Mouse (Mus musculus) heart, postnatal 14 days (tissue): ENCODE data around the gene Tsfm. TPM values are rescaled to one million over a fixed set of nuclear protein-coding genes. Genes with fewer than 3 reads are reported as not detected.

Source experiments
- DNase-seq, 2 experiments: peaks; one replicate each; pipeline ENCODE4 v3.0.0; 2021 to 2022
- intact Hi-C: fragments of 180-260 bp; cut with DNase I; formaldehyde crosslinking; loops from one replicate; pipeline ENCODE4 v1.15.1; 2025
- total RNA-seq, 2 experiments: library from RNA; stranded (reverse); gene quantifications; 2 replicates each; pipeline ENCODE4 v1.2.3; 2021

Gene Tsfm
- total RNA-seq, 2 experiments from 2014 or later: 49.8 to 60.5 TPM

- intact Hi-C loops: loop anchor here (1.0 to 2.0 kb wide), 2 partner anchors 40 to 71 kb away; partner anchors contain the start of gene Tsfm
- peak; percentile 89 to 93 for DNase-seq
Observed at GRCm38 (mm10) chr10:126990313-126991056, 40.2 kb downstream of the Tsfm start.

- DNase-seq: no peak
- intact Hi-C loops: loop anchor here (2.0 kb wide), 1 partner anchor 62 kb away; no protein-coding TSS in a partner anchor
Observed at GRCm38 (mm10) chr10:126988513-126989165, 42.0 kb downstream of the Tsfm start.

GRCm38 (mm10) chr10:126987183-126988118 lies 43.2 kb downstream of the Tsfm start:
- intact Hi-C loops: loop anchor here (2.0 kb wide), 1 partner anchor 61 kb away; no protein-coding TSS in a partner anchor
- no peak for DNase-seq

GRCm38 (mm10) chr10:126986541-126986961 lies 44.1 kb downstream of the Tsfm start:
- intact Hi-C loops: no loop called here
- DNase-seq: peak; percentile 93 to 94

GRCm38 (mm10) chr10:126985579-126985978 lies 45.1 kb downstream of the Tsfm start:
- no peak for DNase-seq
- intact Hi-C loops: no loop called here

- no peak for DNase-seq
- intact Hi-C loops: no loop called here
Observed at GRCm38 (mm10) chr10:126985127-126985526, 45.5 kb downstream of the Tsfm start.

- DNase-seq: peak; percentile 52 to 56
Observed at GRCm38 (mm10) chr10:126984189-126985004, 46.2 kb downstream of the Tsfm start.

GRCm38 (mm10) chr10:126983193-126983725 lies 47.4 kb downstream of the Tsfm start:
- intact Hi-C loops: no loop called here
- no peak for DNase-seq

More at GRCm38 (mm10) chr10:126984189-126985004, 46.2 kb downstream of the Tsfm start:
- intact Hi-C loops: no loop called here

- no peak for DNase-seq
Observed at GRCm38 (mm10) chr10:126981746-126982145, 48.9 kb downstream of the Tsfm start.

GRCm38 (mm10) chr10:126980933-126981530 lies 49.6 kb downstream of the Tsfm start:
- DNase-seq: no peak
- intact Hi-C loops: no loop called here

More at GRCm38 (mm10) chr10:126981746-126982145, 48.9 kb downstream of the Tsfm start:
- intact Hi-C loops: no loop called here

GRCm38 (mm10) chr10:126980221-126980932 lies 50.3 kb downstream of the Tsfm start:
- DNase-seq: peak in 1 of 2 experiments; percentile 46
- intact Hi-C loops: no loop called here

GRCm38 (mm10) chr10:126979636-126980151 lies 50.9 kb downstream of the Tsfm start:
- peak in 1 of 2 experiments; percentile 61 for DNase-seq
- intact Hi-C loops: no loop called here

- intact Hi-C loops: no loop called here
- DNase-seq: peak; percentile 79 to 83
Observed at GRCm38 (mm10) chr10:126979121-126979635, 51.5 kb downstream of the Tsfm start.

GRCm38 (mm10) chr10:126978277-126978994 lies 52.2 kb downstream of the Tsfm start, which contains the start of gene Ctdsp2:
Gene Ctdsp2, plus strand, starts transcription at chr10:126978717.
- DNase-seq: peak; percentile 100
- intact Hi-C loops: no loop called here

GRCm38 (mm10) chr10:126977076-126977475 lies 53.6 kb downstream of the Tsfm start:
- no peak for DNase-seq
- intact Hi-C loops: no loop called here

GRCm38 (mm10) chr10:126975706-126976105 lies 54.9 kb downstream of the Tsfm start:
- intact Hi-C loops: no loop called here
- no peak for DNase-seq

GRCm38 (mm10) chr10:126972988-126973387 lies 57.7 kb downstream of the Tsfm start:
- no peak for DNase-seq
- intact Hi-C loops: no loop called here
